Mouse (Mus musculus): ENCODE measurements at regions not wholly inside any gene's neighbourhood (a gene's known extent, or its start where the extent isn't known, plus 50 kb on each side); places are given as distances from the start of the nearest gene placed in this dataset.

GRCm38 (mm10) chr11:20462076-20462475 lies 81.0 kb upstream of the Sertad2 start:
- Histone ChIP-seq H3K4me3 (ENCODE audit: insufficient read depth, low read depth, low read length) (no peak overlapping the region), H3K27me3 (replicated peaks; ENCODE audit: control insufficient read depth, insufficient read depth, low read length) (no peaks in the 10 kb centered on the region), H3K36me3 (ENCODE audit: control insufficient read depth, insufficient read depth, low read length) (no peaks in the 10 kb centered on the region), H3K4me1 (ENCODE audit: control insufficient read depth, insufficient read depth, low read length) (peaks cover 28% of the 10 kb centered on the region), H3K27ac (ENCODE audit: insufficient read depth, low read depth, low read length) (peak overlapping the region; percentile 83)
- WGBS = 47% methylated on average over 3 of the region's 3 CpGs
- DNase-seq = peak; percentile 94
- TF ChIP-seq CTCF (conservative IDR thresholded peaks at IDR 0.05; ENCODE audit: insufficient read depth, insufficient read length, low read depth, low read length) (no peak), POLR2A (IDR thresholded peaks at IDR 0.05; ENCODE audit: low read depth, low read length) (no peak)

- no peak overlapping the region for H3K4me3 ChIP-seq (ENCODE audit: insufficient read depth, low read depth, low read length)
- H3K4me1 ChIP-seq (ENCODE audit: control insufficient read depth, insufficient read depth, low read length) = peaks cover 28% of the 10 kb centered on the region
- DNase-seq = peak; percentile 75
- H3K27ac ChIP-seq (ENCODE audit: insufficient read depth, low read depth, low read length) = peak overlapping the region; percentile 84; the same call in 1 of the 2 replicates
- 22% methylated on average over 10 of the region's 10 CpGs for WGBS
- H3K36me3 ChIP-seq (ENCODE audit: control insufficient read depth, insufficient read depth, low read length) = no peaks in the 10 kb centered on the region
- H3K27me3 ChIP-seq (replicated peaks; ENCODE audit: control insufficient read depth, insufficient read depth, low read length) = no peaks in the 10 kb centered on the region
- no peak for TF ChIP-seq CTCF (conservative IDR thresholded peaks at IDR 0.05; ENCODE audit: insufficient read depth, insufficient read length, low read depth, low read length)
- no peak for TF ChIP-seq POLR2A (IDR thresholded peaks at IDR 0.05; ENCODE audit: low read depth, low read length)
Observed at GRCm38 (mm10) chr11:20463173-20463681, 79.8 kb upstream of the Sertad2 start.

GRCm38 (mm10) chr11:20464564-20464963 lies 78.5 kb upstream of the Sertad2 start:
- Histone ChIP-seq H3K4me1 (ENCODE audit: control insufficient read depth, insufficient read depth, low read length) (peaks cover 32% of the 10 kb centered on the region), H3K36me3 (ENCODE audit: control insufficient read depth, insufficient read depth, low read length) (no peaks in the 10 kb centered on the region), H3K27me3 (replicated peaks; ENCODE audit: control insufficient read depth, insufficient read depth, low read length) (no peaks in the 10 kb centered on the region), H3K4me3 (ENCODE audit: insufficient read depth, low read depth, low read length) (no peak overlapping the region), H3K27ac (ENCODE audit: insufficient read depth, low read depth, low read length) (no peak overlapping the region)
- TF ChIP-seq CTCF (conservative IDR thresholded peaks at IDR 0.05; ENCODE audit: insufficient read depth, insufficient read length, low read depth, low read length) (no peak), POLR2A (IDR thresholded peaks at IDR 0.05; ENCODE audit: low read depth, low read length) (no peak)
- DNase-seq = no peak
- WGBS = 80% methylated on average over 8 of the region's 8 CpGs

- TF ChIP-seq CTCF (conservative IDR thresholded peaks at IDR 0.05; ENCODE audit: insufficient read depth, insufficient read length, low read depth, low read length) (no peak), POLR2A (IDR thresholded peaks at IDR 0.05; ENCODE audit: low read depth, low read length) (no peak)
- H3K4me1 ChIP-seq (ENCODE audit: control insufficient read depth, insufficient read depth, low read length) = peaks cover 18% of the 10 kb centered on the region
Observed at GRCm38 (mm10) chr11:20466591-20466990, 76.5 kb upstream of the Sertad2 start.

GRCm38 (mm10) chr11:20468319-20469018 lies 74.6 kb upstream of the Sertad2 start:
- 79% methylated on average over 12 of the region's 12 CpGs for WGBS
- TF ChIP-seq POLR2A (IDR thresholded peaks at IDR 0.05; ENCODE audit: low read depth, low read length) = no peak
- Histone ChIP-seq H3K36me3 (ENCODE audit: control insufficient read depth, insufficient read depth, low read length) (no peaks in the 10 kb centered on the region), H3K4me3 (ENCODE audit: insufficient read depth, low read depth, low read length) (no peak overlapping the region), H3K4me1 (ENCODE audit: control insufficient read depth, insufficient read depth, low read length) (peaks cover 6% of the 10 kb centered on the region), H3K27ac (ENCODE audit: insufficient read depth, low read depth, low read length) (no peak overlapping the region), H3K27me3 (replicated peaks; ENCODE audit: control insufficient read depth, insufficient read depth, low read length) (no peaks in the 10 kb centered on the region)
- no peak for DNase-seq

More at GRCm38 (mm10) chr11:20466591-20466990, 76.5 kb upstream of the Sertad2 start:
- H3K27me3 ChIP-seq (replicated peaks; ENCODE audit: control insufficient read depth, insufficient read depth, low read length) = no peaks in the 10 kb centered on the region
- no peak for DNase-seq
- no peaks in the 10 kb centered on the region for H3K36me3 ChIP-seq (ENCODE audit: control insufficient read depth, insufficient read depth, low read length)
- H3K4me3 ChIP-seq (ENCODE audit: insufficient read depth, low read depth, low read length) = no peak overlapping the region
- H3K27ac ChIP-seq (ENCODE audit: insufficient read depth, low read depth, low read length) = no peak overlapping the region
- 87% methylated on average over 4 of the region's 4 CpGs for WGBS

- peak; percentile 77 for DNase-seq
- Histone ChIP-seq H3K4me3 (ENCODE audit: insufficient read depth, low read depth, low read length) (no peak overlapping the region), H3K27ac (ENCODE audit: insufficient read depth, low read depth, low read length) (no peak overlapping the region), H3K4me1 (ENCODE audit: control insufficient read depth, insufficient read depth, low read length) (peaks cover 6% of the 10 kb centered on the region), H3K27me3 (replicated peaks; ENCODE audit: control insufficient read depth, insufficient read depth, low read length) (no peaks in the 10 kb centered on the region), H3K36me3 (ENCODE audit: control insufficient read depth, insufficient read depth, low read length) (no peaks in the 10 kb centered on the region)
- no peak for TF ChIP-seq CTCF (conservative IDR thresholded peaks at IDR 0.05; ENCODE audit: insufficient read depth, insufficient read length, low read depth, low read length)
- no peak for TF ChIP-seq POLR2A (IDR thresholded peaks at IDR 0.05; ENCODE audit: low read depth, low read length)
- 17% methylated on average over 5 of the region's 5 CpGs for WGBS
Observed at GRCm38 (mm10) chr11:20469368-20469767, 73.7 kb upstream of the Sertad2 start.

GRCm38 (mm10) chr11:20470396-20470795 lies 72.7 kb upstream of the Sertad2 start:
- WGBS = 89% methylated on average over 6 of the region's 6 CpGs
- H3K27ac ChIP-seq (ENCODE audit: insufficient read depth, low read depth, low read length) = no peak overlapping the region
- H3K27me3 ChIP-seq (replicated peaks; ENCODE audit: control insufficient read depth, insufficient read depth, low read length) = no peaks in the 10 kb centered on the region
- no peak for TF ChIP-seq CTCF (conservative IDR thresholded peaks at IDR 0.05; ENCODE audit: insufficient read depth, insufficient read length, low read depth, low read length)
- no peak for TF ChIP-seq POLR2A (IDR thresholded peaks at IDR 0.05; ENCODE audit: low read depth, low read length)
- no peak for DNase-seq
- H3K4me1 ChIP-seq (ENCODE audit: control insufficient read depth, insufficient read depth, low read length) = peaks cover 6% of the 10 kb centered on the region
- H3K36me3 ChIP-seq (ENCODE audit: control insufficient read depth, insufficient read depth, low read length) = no peaks in the 10 kb centered on the region
- no peak overlapping the region for H3K4me3 ChIP-seq (ENCODE audit: insufficient read depth, low read depth, low read length)
